Mouse (Mus musculus): Measurements from ENCODE around the gene Mavs. TPM values are rescaled to one million over a fixed set of nuclear protein-coding genes. Genes with fewer than 3 reads are reported as not detected.

Gene Mavs
- polyA plus RNA-seq (2015; fragmentation: Nextera tagmentation; extraction: Ambion mirVana): 8.1 and 9.6 TPM in 2 replicates

DNA sequence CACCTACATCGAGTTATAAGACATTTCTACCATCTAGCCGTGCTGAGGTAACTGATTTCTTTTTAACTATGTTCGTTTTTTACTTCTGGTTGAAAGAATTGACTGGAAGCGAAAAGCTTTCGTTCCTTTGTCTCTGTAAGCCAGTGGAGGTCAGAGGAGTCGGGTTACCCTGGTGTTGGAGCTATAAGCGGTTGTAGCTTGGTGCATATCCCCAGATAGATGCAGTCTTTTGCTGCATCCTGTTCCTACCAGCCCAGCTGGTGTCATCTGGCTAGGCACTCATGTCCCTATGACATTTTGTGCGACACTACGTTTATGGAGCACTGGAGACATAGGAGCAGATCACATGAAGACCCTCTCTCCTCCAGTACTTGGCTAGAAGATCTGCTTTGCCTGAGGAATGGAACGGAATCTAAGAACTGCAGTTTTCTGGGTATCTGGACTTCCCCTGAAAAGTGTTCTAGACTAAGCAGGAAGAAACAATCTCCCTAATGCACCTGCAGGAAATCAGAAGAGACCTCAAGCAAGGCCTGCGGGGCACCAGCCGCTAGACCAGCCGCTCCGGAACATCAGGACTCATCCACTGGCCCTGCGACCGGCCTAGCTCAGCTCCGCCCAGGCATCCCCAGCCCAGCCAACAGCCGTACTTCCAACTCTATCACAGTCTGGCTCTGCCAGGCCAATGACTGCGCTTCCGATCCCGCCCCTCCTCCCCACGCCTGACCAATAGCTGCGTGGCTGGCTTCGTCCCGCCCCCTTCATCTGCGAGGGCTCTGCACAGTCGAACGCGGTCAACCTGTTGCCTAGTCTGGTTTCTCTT is at the start of gene Mavs:
Mavs (plus strand) TSS at position 757 of the 820 bp plus-strand sequence.
- 7% methylated on average over 29 of the region's 29 CpGs for WGBS
- Histone ChIP-seq H3K4me2 (peak within 1 kb of the TSS; percentile 86), H3K27ac (no peak within 1 kb of the TSS), H3K9me3 (replicated peaks) (no peaks in the 10 kb centered on the region), H3K27me3 (no peaks in the 10 kb centered on the region), H3K4me1 (peaks cover 21% of the 10 kb centered on the region), H3K4me3 (peak within 1 kb of the TSS; percentile 54), H3K9ac (peak within 1 kb of the TSS; percentile 68), H3K36me3 (ENCODE audit: poor library complexity, severe bottlenecking) (no peaks in the 10 kb centered on the region)
- ATAC-seq: peak; percentile 100

DNA sequence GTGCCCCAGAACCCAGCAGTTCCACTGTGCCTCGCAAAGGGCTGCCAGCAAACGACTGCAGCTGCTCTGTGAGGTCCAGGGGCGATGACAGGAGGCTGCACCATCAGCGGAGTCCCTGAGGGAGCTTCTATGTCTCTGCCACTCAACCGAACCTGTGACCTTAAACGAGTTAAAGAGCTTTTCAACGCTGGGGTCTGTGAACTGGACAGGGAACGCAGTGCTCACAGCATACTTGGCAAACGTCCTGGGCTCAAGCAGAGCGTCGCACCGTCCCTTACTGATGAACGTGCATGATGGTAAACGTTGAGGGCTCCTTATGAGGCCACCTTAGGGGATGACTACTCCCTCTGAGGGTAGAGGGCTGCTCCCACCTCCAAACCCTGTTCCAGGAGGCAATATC is 47.5 kb upstream of the Mavs start:
- Histone ChIP-seq H3K4me1 (peaks cover 47% of the 10 kb centered on the region), H3K27me3 (no peaks in the 10 kb centered on the region), H3K36me3 (ENCODE audit: poor library complexity, severe bottlenecking) (peaks cover 5% of the 10 kb centered on the region; the same call in 1 of the 2 replicates), H3K9ac (peak overlapping the region; percentile 72), H3K4me3 (peak overlapping the region; percentile 56), H3K27ac (peak overlapping the region; percentile 44), H3K9me3 (replicated peaks) (no peaks in the 10 kb centered on the region), H3K4me2 (peak overlapping the region; percentile 62)
- 3% methylated on average over 14 of the region's 14 CpGs for WGBS
- peak; percentile 6 for ATAC-seq

DNA sequence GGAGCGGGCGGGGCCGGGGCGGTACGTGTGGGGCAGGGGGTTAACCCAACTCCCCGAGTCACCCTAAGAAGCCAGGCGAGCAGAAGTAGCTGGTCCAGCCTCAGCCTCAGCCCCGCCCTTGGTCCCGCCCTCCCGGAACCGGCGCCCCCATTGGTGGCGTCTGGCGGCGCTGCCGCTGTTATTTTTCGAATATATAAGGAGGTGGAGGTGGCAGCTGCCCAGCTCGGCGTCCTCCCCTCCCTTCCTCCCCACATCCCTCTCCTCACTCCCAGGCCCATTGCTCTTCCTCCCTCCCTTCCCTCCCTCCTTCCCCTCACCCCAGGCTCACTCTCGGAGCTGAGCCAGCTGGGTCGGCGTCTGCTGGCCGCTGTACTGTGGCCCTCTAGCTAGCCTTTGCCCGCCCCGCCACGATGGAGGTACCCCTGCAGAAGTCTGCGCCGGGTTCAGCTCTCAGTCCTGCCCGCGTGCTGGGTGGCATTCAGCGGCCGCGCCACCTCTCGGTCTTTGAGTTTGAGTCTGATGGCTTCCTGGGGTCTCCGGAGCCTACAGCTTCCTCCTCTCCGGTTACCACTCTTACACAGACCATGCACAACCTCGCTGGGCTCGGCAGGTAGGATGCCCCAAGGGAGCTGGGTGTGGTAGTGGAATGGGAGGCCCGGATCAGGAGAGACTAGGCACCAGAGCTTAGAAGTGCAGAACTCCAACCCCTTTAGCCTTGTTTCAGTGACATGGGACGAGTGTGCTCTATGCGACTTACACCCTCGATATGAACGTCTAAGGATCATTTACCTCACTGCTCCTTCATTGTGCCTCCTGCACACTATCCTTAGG is 46.9 kb upstream of the Mavs start, which contains the start of the genes Cdc25b and Spef1:
Cdc25b (plus strand) TSS at position 179 of the 831 bp plus-strand sequence.
Spef1 (minus strand) TSS at position 512 of the 831 bp plus-strand sequence.
- Histone ChIP-seq H3K36me3 (ENCODE audit: poor library complexity, severe bottlenecking) (peaks cover 11% of the 10 kb centered on the region), H3K9me3 (replicated peaks) (no peaks in the 10 kb centered on the region), H3K9ac (peak within 1 kb of the TSS; percentile 72), H3K27ac (peak within 1 kb of the TSS; percentile 44), H3K4me1 (peaks cover 53% of the 10 kb centered on the region), H3K4me3 (peak within 1 kb of the TSS; percentile 56), H3K27me3 (no peaks in the 10 kb centered on the region), H3K4me2 (peak within 1 kb of the TSS; percentile 62)
- ATAC-seq: peak; percentile 86
- 1% methylated on average over 43 of the region's 43 CpGs for WGBS

GRCm38 (mm10) chr2:131187602-131187922 is 46.3 kb upstream of the Mavs start:
- Histone ChIP-seq H3K4me3 (peak overlapping the region; percentile 56), H3K27ac (peak overlapping the region; percentile 44; the same call in 1 of the 2 replicates), H3K36me3 (ENCODE audit: poor library complexity, severe bottlenecking) (peaks cover 14% of the 10 kb centered on the region), H3K9ac (peak overlapping the region; percentile 72), H3K4me1 (peaks cover 53% of the 10 kb centered on the region), H3K27me3 (no peaks in the 10 kb centered on the region), H3K9me3 (replicated peaks) (no peaks in the 10 kb centered on the region), H3K4me2 (peak overlapping the region; percentile 62)
- ATAC-seq: no peak
- 29% methylated on average over 3 of the region's 3 CpGs for WGBS

GRCm38 (mm10) chr2:131188311-131188710 is 45.6 kb upstream of the Mavs start:
- no peak overlapping the region for H3K4me3 ChIP-seq
- peaks cover 53% of the 10 kb centered on the region for H3K4me1 ChIP-seq

DNA sequence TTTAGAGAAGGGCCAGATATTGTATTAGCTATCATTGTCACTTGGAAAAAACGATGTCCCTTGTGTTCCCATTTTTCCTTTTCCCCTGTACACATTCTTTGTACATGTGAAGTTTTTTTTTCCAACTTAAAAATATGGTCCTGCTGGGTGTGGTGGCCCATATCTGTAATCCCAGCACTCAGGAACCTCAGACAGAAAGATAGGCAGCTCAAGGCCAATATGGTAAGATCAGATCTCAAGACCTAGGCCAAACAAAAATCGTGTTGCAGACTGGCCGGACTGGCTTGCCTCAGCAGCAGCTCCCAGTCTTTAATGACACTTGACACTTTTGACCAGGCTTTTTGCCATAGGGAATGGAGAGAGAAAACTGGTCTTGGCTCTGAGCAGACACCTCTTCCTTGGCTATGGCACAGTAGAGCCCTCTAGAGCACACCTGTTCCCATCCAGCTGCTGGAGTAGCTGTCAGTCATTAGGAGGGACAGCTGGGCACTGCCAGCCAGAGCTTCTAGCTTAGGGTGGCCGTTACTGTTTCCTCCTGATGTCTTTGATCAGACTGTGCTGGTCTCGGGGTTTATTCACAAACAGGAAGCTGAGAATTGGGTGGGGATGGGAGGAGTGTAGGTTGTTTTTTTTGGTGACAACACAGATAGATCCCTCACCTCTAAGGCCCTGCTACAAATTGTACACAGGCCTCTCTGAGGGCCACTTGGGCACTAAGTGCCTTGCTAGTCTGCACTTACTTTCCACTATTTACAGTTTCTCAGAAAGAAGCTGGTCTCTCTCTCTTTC is 44.1 kb upstream of the Mavs start:
- Histone ChIP-seq H3K4me3 (no peak overlapping the region), H3K27me3 (no peaks in the 10 kb centered on the region), H3K9ac (no peak overlapping the region), H3K36me3 (ENCODE audit: poor library complexity, severe bottlenecking) (peaks cover 36% of the 10 kb centered on the region), H3K4me1 (peaks cover 53% of the 10 kb centered on the region), H3K27ac (peak overlapping the region; percentile 81), H3K9me3 (replicated peaks) (no peaks in the 10 kb centered on the region), H3K4me2 (peak overlapping the region; percentile 41)
- no peak for ATAC-seq
- WGBS: 41% methylated on average over 5 of the region's 5 CpGs

More at GRCm38 (mm10) chr2:131188311-131188710, 45.6 kb upstream of the Mavs start:
- no peaks in the 10 kb centered on the region for H3K9me3 ChIP-seq (replicated peaks)
- peaks cover 22% of the 10 kb centered on the region for H3K36me3 ChIP-seq (ENCODE audit: poor library complexity, severe bottlenecking)
- 97% methylated on average over 5 of the region's 5 CpGs for WGBS
- no peak for ATAC-seq
- no peak overlapping the region for H3K9ac ChIP-seq
- H3K27ac ChIP-seq: no peak overlapping the region
- H3K4me2 ChIP-seq: peak overlapping the region; percentile 62
- H3K27me3 ChIP-seq: no peaks in the 10 kb centered on the region

DNA sequence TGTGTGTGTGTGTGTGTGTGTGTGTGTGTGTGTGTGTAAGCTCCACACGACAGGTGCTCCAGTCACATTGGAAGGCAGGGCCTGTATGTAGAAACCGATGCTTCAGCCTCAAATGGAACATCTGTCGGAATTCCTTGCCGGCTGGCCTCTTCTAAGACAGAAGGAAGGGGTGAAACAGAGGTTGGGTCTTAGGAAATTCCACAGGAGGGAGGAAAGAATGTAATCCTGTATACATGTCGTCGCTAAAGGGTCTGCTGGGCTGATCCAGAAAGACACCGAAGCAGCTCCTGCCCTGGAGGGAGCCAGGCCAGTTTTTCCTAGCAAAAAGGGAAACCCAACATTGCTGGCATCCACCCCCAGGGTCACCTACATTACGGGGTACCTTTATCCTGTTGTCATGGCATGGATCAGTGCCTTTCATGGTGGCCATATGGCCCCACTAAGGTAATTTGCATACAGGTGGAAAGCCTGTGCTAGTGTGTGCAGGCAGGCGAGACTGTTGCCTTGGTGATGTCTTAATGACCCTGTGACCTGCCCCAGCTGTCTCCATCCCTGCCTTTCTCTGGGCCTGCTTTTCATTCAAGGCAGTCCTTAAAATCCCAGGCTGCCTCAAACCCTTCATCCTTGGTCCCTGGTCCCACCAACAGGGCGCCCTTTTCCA is 43.4 kb upstream of the Mavs start:
- Histone ChIP-seq H3K36me3 (ENCODE audit: poor library complexity, severe bottlenecking) (peaks cover 41% of the 10 kb centered on the region), H3K9me3 (replicated peaks) (no peaks in the 10 kb centered on the region), H3K27ac (peak overlapping the region; percentile 81), H3K4me3 (no peak overlapping the region), H3K27me3 (no peaks in the 10 kb centered on the region), H3K9ac (peak overlapping the region; percentile 40), H3K4me1 (peaks cover 53% of the 10 kb centered on the region), H3K4me2 (peak overlapping the region; percentile 41)
- peak; percentile 60 for ATAC-seq
- 7% methylated on average over 10 of the region's 10 CpGs for WGBS

DNA sequence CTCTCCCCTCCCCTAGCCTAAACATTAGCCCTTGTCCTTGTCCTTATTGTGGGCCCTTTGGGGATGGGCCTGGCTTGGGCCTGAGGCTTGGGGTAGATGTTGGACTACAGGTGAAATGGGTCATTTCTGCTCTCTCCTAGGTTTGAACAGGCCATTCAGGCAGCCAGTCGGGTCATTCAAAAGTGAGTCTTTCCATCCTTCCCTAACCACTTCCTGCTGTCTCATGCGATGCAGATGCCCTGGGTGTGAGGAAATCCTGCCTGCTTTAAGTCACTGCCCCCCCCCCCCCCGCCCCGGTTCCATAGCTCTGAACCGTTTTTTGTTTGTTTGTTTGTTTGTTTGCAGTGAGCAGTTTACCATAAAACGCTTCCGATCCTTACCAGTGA is 42.9 kb upstream of the Mavs start:
- peak overlapping the region; percentile 40 for H3K9ac ChIP-seq
- H3K36me3 ChIP-seq (ENCODE audit: poor library complexity, severe bottlenecking): peaks cover 41% of the 10 kb centered on the region
- no peaks in the 10 kb centered on the region for H3K27me3 ChIP-seq
- WGBS: 69% methylated on average over 7 of the region's 7 CpGs
- H3K4me1 ChIP-seq: peaks cover 52% of the 10 kb centered on the region
- H3K9me3 ChIP-seq (replicated peaks): no peaks in the 10 kb centered on the region
- peak overlapping the region; percentile 41 for H3K4me2 ChIP-seq
- no peak for ATAC-seq
- peak overlapping the region; percentile 81 for H3K27ac ChIP-seq
- H3K4me3 ChIP-seq: no peak overlapping the region

- H3K36me3 ChIP-seq (ENCODE audit: poor library complexity, severe bottlenecking): peaks cover 64% of the 10 kb centered on the region
- no peak overlapping the region for H3K4me3 ChIP-seq
- H3K27ac ChIP-seq: no peak overlapping the region; the same call in 1 of the 2 replicates
- 92% methylated on average over 16 of the region's 16 CpGs for WGBS
- no peaks in the 10 kb centered on the region for H3K27me3 ChIP-seq
- no peaks in the 10 kb centered on the region for H3K9me3 ChIP-seq (replicated peaks)
- no peak overlapping the region for H3K4me2 ChIP-seq
- no peak overlapping the region for H3K9ac ChIP-seq
- H3K4me1 ChIP-seq: 0 out of 2 replicates have a peak, but pooled peaks cover 2% of the 10 kb centered on the region
- no peak for ATAC-seq
These were observed 37.1 kb upstream of the Mavs start for GRCm38 (mm10) chr2:131196606-131197316.

DNA sequence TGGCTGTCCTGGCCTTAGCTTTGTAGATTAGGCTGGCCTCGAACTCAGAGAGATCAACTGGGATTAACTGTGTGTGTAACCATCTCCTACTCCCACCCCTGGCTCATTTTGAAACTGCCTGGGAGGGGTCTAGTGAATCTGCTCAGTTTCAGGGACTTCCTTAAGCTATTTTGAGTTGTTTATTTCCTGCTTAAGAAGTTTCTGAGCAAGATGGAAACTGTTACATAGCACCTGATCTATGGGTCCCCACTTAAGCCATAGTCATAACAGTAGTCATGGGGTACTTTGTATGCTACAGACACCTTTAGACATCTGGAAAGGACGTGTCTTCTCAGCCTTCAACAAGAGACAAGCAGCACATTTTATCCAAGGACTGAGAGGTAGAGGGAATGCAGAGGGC is 33.2 kb upstream of the Mavs start:
- 0 out of 2 replicates have a peak, but pooled peaks cover 2% of the 10 kb centered on the region for H3K4me1 ChIP-seq
- ATAC-seq: no peak
- H3K27me3 ChIP-seq: no peaks in the 10 kb centered on the region
- no peaks in the 10 kb centered on the region for H3K9me3 ChIP-seq (replicated peaks)
- H3K4me3 ChIP-seq: no peak overlapping the region
- H3K9ac ChIP-seq: no peak overlapping the region
- H3K36me3 ChIP-seq (ENCODE audit: poor library complexity, severe bottlenecking): peaks cover 32% of the 10 kb centered on the region
- WGBS: 82% methylated on average over 2 of the region's 2 CpGs
- no peak overlapping the region for H3K27ac ChIP-seq
- H3K4me2 ChIP-seq: no peak overlapping the region
